Mouse (Mus musculus): Measurements from ENCODE around the gene Gart.

The Gart gene

DNA sequence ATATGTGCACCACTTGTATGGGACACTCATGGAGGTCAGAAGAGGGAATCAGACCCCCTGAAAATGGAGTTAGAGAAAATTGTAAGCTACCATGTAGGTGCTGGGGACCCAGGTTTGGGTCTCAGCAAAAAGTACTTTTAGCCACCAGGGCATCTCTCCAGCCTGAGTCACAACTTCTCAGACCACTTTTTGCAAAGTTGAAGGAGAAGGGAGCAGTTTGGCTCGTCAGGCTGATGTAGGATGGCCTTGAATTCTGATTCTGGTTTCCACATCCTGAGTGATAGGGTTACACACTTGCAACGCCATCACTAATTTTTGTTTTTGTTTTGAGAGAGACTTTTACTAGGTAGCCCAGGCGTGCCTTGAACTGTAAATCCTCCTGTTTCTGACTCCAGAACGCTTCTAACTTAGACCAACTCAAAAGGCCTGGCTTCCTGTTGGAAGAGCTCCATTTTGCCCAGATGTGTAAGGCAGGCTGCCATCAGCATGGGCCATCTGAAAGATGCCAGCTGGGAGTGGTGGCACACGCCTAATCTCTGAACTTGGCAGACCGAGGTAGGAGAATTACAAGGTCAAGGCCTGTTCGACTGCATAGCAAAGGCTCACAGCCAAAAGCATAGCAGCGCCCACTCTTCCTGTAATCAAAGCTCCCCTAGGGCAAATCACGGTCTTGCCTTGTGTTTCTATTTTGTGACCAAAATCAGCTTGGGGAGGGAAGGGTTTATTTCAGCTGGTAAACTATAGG, 37.1 kb downstream of the Gart start:
- DNase-seq (ENCODE audit: low spot score in 2 of 2): no peak

DNA sequence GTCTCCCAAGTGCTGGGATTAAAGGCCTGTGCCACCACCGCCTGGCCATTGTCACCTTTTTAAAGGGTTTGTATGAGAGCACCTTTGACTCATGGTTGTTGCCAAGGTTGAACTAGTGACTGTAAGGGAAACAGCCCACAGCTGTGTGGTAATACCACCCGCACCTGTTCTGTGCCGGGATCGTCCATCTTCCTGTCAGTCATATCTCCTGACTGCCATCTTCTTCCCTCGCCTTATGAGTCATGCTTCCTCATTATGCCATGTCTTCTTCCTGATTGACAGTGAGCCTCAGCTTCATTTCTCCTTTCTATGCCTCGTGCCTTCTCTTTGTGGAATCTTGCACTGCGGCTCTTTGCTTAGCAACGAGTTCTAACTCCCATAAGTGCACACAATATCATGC, 39.8 kb downstream of the Gart start:
- no peak for DNase-seq (ENCODE audit: low spot score in 2 of 2)

DNA sequence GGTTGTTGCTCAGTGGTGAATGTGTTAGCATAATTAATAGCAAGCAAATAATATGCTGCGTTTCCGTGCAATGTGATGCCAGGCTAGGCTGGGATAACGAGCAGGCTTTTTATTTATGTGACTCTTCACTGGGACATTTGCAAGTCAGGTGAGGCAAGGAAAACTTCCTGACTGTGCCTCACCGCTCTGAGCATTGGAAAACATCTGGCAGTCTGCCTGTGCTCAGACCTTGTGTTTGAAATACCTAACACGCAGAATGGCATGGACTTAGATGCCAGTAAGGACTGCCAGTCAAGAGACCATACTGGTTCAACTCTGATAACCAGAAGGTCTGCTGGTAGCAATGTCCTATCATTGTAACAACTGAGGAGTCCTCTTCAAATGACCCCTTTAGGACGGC, 41.6 kb downstream of the Gart start:
- no peak for DNase-seq (ENCODE audit: low spot score in 2 of 2)

DNA sequence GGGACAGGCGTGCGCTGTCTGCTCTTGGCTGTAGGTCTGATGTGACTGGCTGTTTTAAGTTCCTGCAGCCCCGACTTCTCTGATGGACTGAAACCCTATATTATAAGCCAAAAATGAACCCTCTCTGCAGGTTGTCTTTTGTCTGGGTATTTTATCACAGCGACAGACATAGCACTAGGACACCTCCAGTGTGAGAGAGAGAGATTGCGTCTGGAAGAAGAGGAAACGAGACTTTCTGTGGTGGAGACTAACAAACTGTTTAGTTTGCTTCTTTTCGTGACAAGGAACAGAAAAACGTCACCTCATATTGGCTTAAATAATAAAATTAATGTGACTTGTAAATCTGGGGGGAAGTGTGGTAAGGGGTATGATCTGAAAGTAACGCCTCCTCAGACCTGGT, 45.1 kb downstream of the Gart start:
- no peak for DNase-seq (ENCODE audit: low spot score in 2 of 2)

DNA sequence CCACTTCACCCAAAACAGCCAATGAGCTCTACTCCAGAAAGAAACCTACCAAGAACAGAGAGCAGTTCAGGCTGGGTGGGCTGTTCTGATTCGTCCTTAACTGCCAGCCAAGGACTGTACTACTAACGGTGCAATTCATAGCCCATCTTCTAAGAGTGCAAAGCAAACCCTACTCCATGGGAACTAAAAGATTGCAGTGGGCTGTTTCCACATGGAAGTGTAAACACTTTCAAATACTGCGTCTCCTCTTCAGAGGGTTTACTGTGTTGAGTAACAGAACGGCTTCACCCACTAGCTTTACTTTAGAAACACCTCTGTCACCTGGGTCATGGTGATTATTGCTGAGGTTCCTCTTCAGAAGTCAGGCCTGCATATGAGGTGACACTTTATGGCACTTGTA, 45.7 kb downstream of the Gart start:
- DNase-seq (ENCODE audit: low spot score in 2 of 2): no peak

DNA sequence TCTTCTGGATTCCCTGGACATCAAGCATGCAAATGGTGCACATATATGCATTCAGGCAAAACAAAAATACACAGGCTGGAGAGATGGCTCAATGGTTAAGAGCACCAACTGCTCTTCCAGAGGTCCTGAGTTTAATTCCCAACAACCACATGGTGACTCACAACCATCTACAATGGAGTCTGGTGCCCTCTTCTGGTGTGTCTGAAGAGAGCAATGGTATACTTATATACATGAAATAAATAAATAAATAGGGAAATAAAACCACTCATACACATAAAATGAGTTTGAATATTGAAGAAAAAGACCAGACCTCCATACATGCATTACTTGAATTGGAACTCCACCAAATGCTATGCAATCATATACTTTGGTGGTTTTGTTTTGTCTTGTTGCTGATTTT, 47.5 kb downstream of the Gart start:
- DNase-seq (ENCODE audit: low spot score in 2 of 2): no peak

DNA sequence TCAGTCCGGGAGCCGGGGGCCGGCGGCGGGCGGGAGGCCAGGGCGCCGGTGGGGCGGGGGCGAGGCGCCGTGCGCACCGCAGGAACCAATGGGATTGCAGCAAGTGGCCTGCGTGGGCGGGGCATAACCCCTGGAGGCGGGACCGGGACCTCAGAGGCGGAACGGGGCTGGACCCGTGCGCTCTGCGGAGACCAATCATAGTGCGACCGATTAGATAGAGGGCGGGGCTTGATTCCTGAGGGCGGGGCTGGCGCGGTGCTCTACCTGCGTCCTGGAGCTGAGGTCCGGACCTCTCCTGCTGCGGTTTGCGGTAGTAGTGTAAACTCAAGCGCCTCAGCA, 49.1 kb downstream of the Gart start, which contains the start of gene Tmem50b:
TSS of gene Tmem50b (minus strand) at position 129 of the 339 bp plus-strand sequence.
- peak; percentile 95 to 99 for DNase-seq (ENCODE audit: low spot score in 2 of 2)

DNA sequence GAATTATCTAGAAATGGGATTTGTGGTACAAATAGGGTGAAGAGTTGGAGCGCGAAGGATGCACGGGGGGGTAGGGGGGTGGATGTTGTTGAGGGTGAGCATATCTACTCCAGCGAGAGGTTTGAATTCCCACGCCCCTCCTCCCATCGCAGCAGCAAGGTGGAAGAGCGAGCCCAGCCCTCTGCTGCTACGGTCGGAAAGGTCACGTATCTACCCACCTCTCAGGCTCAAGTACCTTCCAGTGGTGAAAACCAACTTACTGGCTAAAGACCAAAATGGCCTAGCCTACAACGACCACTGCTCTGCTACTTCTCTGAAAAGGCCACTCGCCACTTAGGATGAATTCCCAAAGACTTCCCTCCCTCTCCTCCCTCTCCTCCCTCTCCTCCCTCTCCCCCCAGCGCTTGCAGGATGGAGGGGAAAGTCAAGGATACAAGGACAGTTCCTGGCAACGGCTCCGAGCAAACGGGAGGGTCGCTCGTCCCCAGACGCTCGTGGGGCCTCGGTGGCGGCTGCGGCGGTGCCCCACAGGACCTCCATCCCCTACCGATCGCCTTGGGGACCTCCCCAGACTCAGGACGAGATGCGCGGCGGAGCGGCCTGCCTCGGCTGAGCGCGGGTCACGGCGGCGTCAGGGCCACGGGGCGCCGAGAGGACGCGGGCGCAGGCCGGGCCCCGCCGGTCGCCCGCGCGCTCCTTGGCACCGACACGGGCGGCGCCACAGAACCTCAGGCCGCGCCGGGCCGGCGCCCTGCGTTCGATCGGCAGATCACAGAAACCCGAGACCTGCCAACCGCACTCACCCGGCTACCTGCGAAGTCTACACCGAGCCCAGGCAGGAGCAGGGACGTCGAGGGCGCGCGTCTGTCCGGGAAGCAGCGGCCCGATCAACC, 49.7 kb downstream of the Gart start:
- no peak for DNase-seq (ENCODE audit: low spot score in 2 of 2)

DNA sequence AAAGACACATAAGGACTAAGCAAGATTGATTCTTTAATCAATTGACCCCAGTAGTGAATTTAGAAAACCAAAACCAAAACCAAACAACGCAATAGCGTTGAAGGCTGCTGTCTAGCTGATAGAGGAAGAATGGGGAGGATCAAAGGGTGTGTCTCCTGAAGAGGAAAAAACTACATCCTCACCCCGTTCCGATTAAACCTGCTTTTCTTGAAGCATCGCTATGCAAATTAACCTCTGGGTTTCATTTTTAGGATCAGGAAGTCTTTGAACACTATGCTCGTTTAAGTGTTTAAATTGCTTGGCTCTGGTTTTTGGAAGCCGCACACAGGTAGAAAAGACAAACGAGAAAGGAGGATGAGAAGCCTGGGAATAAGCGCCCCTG, 50.4 kb downstream of the Gart start:
- DNase-seq (ENCODE audit: low spot score in 2 of 2): no peak

DNA sequence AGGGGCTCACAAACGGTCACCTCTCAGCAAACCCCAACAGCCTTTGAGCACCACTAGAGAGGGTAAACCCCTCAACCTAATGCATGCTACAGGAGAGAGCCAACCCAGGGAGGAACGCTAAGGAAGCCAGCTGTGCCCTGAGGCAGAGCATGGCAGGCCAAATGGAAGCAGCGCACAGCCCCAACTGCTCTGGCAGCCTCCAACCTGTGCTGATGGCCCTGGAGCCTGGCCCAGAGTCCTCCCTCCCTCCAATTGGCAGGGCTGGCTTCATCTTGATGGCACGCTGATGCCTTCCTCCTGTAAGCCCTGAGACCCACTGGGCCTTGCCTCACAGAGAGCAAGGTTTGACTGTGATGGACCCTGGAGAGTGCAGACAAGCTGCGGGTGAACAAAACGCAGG, 51.7 kb downstream of the Gart start:
- DNase-seq (ENCODE audit: low spot score in 2 of 2): peak in 1 of 2 experiments; percentile 9

DNA sequence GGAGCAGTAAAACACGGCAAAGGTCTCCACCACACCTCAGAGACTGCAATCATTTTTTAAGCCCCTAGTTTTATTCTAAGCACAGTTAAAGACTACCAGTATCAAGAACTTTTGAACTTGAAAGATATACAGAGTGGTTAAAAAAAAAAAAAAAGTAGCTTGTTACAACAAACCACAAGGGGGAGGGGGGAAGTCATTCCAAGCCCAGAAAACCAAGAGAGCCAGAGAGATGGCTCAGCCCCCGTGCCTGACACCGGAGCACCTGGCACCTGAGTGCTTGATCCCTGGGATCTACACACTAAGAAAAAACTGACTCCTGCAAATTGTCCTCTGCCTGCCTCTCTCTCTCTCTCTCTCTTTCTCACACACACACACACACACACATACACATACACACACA, 53.5 kb downstream of the Gart start:
- DNase-seq (ENCODE audit: low spot score in 2 of 2): no peak

DNA sequence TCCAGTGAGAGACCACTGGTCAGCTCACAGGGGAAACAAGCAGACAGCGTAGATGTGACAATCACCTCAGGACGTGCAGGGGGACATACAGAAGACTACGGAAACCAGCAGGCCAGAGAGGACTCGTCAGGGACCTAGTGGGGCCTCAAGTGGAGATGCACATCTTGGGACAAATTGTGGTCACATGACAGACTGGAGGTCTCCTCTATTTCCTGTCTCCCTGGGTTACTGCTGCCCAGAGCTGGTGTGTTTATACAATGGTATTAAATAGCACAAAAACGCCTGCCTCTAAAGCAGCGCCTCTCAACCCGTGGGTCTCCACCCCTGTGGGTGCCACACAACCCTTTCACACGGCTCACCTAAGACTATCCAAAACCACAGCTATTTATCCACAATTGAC, 54.6 kb downstream of the Gart start:
- no peak for DNase-seq (ENCODE audit: low spot score in 2 of 2)

DNA sequence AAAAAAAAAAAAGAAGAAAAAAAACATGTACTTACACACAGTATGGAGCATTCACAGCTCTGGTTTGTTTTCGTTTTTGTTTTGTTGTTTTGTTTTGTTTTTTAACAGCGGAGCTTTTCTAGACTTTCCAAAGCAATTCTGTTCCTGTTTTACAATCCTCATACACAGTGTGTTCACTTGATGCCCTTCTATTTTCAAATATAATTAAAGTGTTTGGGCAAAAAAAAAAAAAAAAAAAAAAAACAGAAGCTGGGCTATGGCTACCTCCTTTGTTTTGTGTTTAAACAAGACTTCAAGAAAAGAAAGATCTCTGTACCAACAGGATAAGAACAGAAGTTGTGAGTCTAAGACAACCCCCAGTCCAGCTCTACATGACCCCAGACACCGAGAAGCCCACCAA, 58.0 kb downstream of the Gart start:
- no peak for DNase-seq (ENCODE audit: low spot score in 2 of 2)

DNA sequence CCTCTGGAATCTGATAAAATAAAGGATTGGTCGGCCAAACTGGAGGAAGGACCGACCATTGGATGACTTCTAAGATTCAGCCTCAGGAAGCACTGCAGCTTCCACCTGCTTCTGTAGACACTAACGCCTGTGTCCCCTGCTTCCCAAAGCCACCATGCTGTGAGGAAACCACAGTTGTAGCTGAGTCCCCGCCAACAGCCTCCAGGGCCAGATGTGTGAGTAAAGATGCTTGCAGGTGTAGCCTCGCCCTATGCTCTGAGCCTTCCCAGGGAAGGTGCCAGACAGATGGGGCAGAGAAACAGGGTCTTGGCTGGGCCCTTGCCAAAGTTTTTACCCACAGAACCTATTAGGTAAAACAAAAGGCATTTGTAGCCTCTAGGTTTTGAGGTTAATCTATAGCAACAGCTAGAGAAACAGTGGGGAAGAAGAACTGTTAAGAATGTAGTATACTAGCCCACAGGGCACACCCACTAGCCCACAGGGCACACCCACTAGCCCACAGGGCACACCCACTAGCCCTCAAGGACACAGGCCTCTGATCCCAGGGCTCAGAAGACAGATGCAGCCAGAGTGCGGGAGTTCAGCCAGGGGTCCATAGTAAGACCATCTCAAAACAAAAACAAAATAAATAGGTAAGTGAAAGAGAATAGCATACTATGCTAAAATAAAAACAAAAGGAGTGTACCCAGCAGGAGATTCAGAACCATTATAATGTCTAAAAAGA, 58.9 kb downstream of the Gart start:
- no peak for DNase-seq (ENCODE audit: low spot score in 2 of 2)

DNA sequence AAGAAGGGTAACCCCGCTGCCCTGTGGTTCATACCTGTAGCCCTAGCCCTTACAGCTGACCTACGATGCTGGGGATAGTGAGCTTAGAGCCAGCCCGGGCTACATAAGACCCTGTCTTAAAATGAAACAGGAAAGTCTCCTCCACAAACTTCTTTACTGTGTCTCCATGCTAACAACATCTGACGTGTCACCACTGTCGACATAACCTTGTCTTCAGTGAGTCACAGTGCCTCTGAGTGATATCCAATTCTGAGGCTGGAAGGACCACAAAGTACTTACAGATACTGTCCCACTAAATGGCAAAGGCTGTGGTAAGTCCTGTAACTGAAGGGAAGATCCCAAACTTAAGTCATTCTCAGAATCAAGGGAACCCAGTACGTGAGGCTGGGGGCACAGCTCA, 60.5 kb downstream of the Gart start:
- no peak for DNase-seq (ENCODE audit: low spot score in 2 of 2)

DNA sequence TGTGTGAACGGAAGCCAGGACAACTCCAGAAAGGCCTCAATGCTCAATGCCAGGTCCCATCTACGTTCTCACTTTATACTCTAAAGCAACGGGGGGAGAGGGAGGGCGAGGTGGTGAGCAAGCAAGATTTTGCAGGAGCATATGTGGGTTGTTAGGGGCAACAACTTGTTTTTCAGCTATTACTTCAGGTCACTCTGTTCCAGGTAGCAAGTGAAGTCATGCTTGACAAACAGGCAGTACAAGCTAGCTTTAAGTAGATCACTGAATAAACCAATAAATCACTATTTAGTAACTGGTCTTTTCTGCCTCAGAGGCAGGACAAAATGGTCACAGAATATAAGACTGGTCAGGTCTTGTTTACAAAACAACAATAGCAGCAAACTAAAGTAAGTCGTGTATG, 61.1 kb downstream of the Gart start:
- DNase-seq (ENCODE audit: low spot score in 2 of 2): no peak

DNA sequence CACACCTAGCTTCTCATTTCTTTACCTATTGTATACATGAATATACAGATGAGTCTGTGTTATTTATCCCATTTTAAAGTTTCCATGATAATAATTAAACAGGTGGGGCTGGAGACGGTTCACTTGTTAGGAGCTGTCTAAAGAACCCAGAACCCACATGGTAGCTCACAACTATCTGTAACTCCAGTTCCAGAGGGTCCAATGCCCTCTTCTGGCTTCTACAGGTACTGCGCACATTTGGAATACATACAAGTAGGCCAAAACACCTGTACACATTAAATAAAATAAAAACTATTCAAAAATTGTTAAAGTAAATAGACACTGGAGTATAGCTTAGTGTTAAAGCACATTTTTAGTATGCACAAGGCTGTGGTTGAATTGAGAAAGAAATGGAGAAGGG, 64.4 kb downstream of the Gart start:
- peak in 1 of 2 experiments; percentile 17 for DNase-seq (ENCODE audit: low spot score in 2 of 2)

DNA sequence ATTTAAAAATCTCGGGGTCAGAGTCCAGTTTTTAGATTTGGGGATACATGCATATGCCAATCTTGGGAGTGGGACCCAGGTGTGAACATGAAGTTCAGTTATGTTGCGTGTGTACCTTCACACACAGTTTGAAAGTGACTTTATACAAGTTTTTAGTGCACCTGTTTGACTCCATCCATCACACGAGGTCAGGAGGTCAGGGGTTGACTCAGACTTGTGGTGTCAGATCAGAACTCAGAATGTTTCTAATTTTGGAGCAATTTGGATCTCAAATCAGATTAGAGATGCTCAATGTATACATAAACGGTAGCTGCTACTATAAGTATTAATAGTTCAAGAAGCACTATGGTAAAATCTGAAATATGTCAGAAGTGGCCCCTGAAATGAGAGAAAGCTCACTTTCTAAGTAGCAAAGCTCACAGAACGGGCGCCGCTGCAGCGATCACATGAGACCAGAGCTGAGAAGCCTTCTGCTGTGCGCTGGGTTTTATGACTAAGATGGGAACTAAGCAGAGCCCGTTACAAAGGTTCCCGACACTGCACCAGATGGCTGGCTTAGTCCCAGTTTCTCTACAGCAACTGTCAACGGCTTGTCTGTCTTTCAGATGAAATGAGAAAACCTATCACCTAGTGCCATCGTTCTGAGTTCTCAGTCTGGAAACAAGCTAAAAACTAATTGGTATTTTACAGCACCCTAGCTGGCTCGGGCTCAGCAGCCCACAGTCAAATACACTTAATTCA, 67.6 kb downstream of the Gart start:
- DNase-seq (ENCODE audit: low spot score in 2 of 2): peak in 1 of 2 experiments; percentile 20

DNA sequence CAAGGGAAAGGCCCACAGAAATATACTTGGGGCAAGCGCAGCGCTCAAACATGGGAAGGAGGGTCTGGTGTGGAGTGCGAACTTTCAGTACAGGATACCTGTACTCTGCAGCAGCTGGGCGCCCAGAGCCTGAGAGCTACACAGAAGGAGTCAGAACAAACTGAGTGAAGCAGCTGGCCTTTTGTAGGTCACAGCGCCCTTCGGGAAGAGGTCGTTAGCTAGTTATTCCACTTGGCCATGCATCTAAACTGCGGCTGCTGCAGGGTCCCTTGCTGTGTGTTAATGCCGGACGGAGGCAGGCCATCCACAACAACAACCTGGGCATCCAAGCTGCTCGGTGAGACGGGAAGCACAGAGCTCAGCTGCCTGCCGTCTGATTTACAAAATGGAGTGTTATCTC, 71.6 kb downstream of the Gart start:
- no peak for DNase-seq (ENCODE audit: low spot score in 2 of 2)

Measured in left cerebral cortex, adult 9 months (tissue).